Mouse (Mus musculus): ENCODE results near the gene Il34. TPM values are rescaled to one million over a fixed set of nuclear protein-coding genes. Genes with fewer than 3 reads are reported as not detected.

Il34 gene
- polyA plus RNA-seq, 1 experiment from 2014 or later: 1.9 TPM

DNA sequence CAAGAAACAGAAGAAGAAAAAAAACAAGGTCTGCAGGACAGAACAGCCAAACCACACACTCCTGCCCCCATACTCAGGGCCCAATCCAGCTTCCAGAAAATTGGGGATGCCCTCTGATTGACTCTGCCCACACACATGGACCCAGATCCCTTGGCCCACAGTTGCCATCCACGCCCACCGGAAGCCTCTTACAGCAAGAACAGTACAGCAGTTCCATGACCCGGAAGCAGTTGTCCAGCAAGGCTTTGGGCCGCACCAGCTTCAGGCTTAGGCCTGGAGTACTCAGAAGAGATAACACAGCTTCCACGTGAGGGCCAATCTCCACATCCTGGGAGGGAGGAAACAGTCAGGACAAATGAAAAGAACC is 63.3 kb downstream of the Il34 start:
- Histone ChIP-seq H3K27ac (ENCODE audit: low read length) (no peak overlapping the region), H3K4me1 (ENCODE audit: control insufficient read depth, insufficient read depth, low read length) (no peaks in the 10 kb centered on the region), H3K9ac (ENCODE audit: low read length) (no peak overlapping the region), H3K4me3 (ENCODE audit: low read length) (no peak overlapping the region), H3K4me2 (ENCODE audit: low read depth, low read length) (no peak overlapping the region), H3K27me3 (ENCODE audit: control insufficient read depth, insufficient read depth, low read length) (no peaks in the 10 kb centered on the region), H3K9me3 (replicated peaks; ENCODE audit: control insufficient read depth, low read length) (no peaks in the 10 kb centered on the region), H3K36me3 (ENCODE audit: control insufficient read depth, insufficient read depth) (peaks cover 19% of the 10 kb centered on the region)
- 75% methylated on average over 5 of the region's 5 CpGs for WGBS
- ATAC-seq (replicated peaks; ENCODE audit: extremely low read depth, insufficient read depth, low FRiP score): no peak

DNA sequence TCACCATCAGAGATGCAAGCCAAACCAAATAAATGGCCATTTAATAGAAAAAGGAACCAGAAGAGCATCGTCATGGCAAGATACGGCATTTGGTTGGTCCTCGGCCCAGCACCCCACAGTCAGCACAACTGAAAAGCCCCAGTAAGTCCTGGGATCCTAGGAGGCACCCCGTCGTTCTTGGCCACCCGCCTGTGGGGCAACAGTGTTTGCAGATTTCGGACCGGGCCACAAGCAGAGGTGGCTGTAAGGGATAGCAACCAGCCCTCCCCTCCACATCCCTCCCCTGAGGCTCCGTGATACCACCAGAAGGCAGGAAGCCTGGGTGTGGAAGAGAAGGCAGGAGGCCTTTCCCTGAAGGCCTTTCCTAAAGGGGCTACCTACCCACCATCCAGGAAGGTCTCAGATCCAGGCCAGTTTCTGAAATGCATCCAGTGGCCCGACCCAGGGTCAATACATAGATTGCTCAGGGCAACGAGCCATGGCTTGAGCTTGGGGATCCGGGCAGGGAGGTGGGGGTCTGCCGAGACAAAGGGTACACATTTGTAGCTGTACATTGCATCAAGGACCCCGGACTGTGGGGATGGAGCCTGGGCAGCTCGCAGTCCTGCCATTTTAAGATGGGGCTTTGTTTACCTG is 63.8 kb downstream of the Il34 start:
- H3K4me2 ChIP-seq (ENCODE audit: low read depth, low read length): no peak overlapping the region
- 78% methylated on average over 15 of the region's 15 CpGs for WGBS
- no peak overlapping the region for H3K4me3 ChIP-seq (ENCODE audit: low read length)
- H3K27ac ChIP-seq (ENCODE audit: low read length): no peak overlapping the region
- peaks cover 23% of the 10 kb centered on the region for H3K36me3 ChIP-seq (ENCODE audit: control insufficient read depth, insufficient read depth)
- no peak for ATAC-seq (replicated peaks; ENCODE audit: extremely low read depth, insufficient read depth, low FRiP score)
- no peaks in the 10 kb centered on the region for H3K27me3 ChIP-seq (ENCODE audit: control insufficient read depth, insufficient read depth, low read length)
- H3K9ac ChIP-seq (ENCODE audit: low read length): no peak overlapping the region
- no peaks in the 10 kb centered on the region for H3K4me1 ChIP-seq (ENCODE audit: control insufficient read depth, insufficient read depth, low read length)
- H3K9me3 ChIP-seq (replicated peaks; ENCODE audit: control insufficient read depth, low read length): no peaks in the 10 kb centered on the region

DNA sequence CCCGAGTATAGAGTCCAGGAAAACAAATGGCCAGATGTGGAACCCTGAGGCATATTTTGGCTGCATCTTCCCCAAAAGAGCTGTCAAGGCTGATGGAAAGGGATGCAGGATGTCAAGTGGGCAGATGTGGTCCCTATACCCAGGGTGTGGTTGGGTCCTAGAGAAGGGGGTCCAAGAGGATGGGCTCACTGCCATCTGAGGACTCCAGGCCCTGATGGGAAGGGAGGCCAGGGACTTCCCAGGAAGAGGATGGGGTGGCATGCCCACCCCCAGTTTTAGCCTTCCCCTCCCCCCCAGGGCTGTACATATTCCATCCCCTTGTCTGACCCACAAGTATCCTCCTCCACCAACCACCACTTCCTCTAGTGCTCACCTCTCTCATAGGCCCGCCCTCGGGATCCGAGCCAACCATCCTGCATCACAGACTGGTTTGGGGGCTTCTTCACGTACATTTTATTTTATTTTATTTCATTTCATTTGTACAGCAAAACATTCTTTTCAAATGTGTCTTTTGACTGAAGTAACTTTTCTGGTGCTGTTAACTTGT is 65.0 kb downstream of the Il34 start:
- H3K27me3 ChIP-seq (ENCODE audit: control insufficient read depth, insufficient read depth, low read length): no peaks in the 10 kb centered on the region
- H3K36me3 ChIP-seq (ENCODE audit: control insufficient read depth, insufficient read depth): peaks cover 32% of the 10 kb centered on the region
- H3K9ac ChIP-seq (ENCODE audit: low read length): no peak overlapping the region
- H3K4me2 ChIP-seq (ENCODE audit: low read depth, low read length): no peak overlapping the region
- no peaks in the 10 kb centered on the region for H3K4me1 ChIP-seq (ENCODE audit: control insufficient read depth, insufficient read depth, low read length)
- H3K27ac ChIP-seq (ENCODE audit: low read length): no peak overlapping the region
- H3K4me3 ChIP-seq (ENCODE audit: low read length): no peak overlapping the region
- no peak for ATAC-seq (replicated peaks; ENCODE audit: extremely low read depth, insufficient read depth, low FRiP score)
- no peaks in the 10 kb centered on the region for H3K9me3 ChIP-seq (replicated peaks; ENCODE audit: control insufficient read depth, low read length)
- 89% methylated on average over 5 of the region's 5 CpGs for WGBS

DNA sequence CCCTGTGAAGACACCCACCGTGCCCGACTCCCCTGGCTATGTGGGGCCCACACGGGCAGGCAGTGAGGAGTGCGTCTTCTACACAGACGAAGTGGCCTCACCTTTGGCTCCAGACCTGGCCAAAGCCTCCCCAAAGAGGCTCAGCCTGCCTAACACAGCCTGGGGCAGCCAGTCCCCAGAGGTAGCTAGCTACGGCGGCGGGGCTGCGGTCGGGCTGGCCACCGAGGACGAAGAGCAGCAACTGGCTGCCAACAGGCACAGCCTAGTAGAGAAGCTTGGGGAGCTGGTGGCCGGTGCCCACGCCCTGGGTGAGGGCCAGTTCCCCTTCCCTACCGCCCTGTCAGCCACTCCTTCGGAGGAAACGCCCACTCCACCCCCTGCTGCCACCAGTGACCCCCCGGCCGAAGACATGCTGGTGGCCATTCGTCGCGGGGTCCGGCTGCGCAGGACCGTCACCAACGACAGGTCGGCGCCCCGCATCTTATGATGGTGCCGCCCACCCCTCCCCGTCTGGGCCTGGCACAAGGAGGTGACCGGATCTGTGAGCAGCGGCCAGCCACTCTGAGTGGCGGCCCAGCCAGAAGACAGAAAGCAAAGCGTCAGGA is 67.0 kb downstream of the Il34 start:
- Histone ChIP-seq H3K9ac (ENCODE audit: low read length) (no peak overlapping the region), H3K9me3 (replicated peaks; ENCODE audit: control insufficient read depth, low read length) (no peaks in the 10 kb centered on the region), H3K4me2 (ENCODE audit: low read depth, low read length) (no peak overlapping the region), H3K4me3 (ENCODE audit: low read length) (no peak overlapping the region), H3K4me1 (ENCODE audit: control insufficient read depth, insufficient read depth, low read length) (no peaks in the 10 kb centered on the region), H3K27ac (ENCODE audit: low read length) (no peak overlapping the region), H3K36me3 (ENCODE audit: control insufficient read depth, insufficient read depth) (peaks cover 42% of the 10 kb centered on the region), H3K27me3 (ENCODE audit: control insufficient read depth, insufficient read depth, low read length) (no peaks in the 10 kb centered on the region)
- ATAC-seq (replicated peaks; ENCODE audit: extremely low read depth, insufficient read depth, low FRiP score): no peak
- 90% methylated on average over 35 of the region's 35 CpGs for WGBS

DNA sequence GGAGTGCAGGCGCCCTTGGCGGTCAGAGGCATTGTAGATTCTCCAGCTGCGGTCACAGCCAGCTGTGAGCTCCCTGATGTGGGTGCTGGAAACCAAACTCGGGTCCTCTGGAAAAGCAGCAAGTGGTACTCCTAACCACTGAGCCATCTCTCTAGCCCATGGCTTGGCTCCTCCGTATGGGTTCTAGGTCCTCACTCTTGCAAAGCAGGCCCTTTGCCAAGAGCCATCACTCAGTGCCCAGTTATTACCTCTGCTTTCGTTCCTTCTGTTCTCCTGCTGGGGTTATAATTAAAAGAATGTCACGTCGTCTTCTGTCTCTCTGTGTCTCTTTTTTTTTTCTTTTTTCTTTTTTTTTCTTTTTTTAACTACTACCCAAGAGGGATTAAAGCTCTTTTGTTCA is 72.7 kb downstream of the Il34 start:
- WGBS: 87% methylated on average over 8 of the region's 8 CpGs
- no peak overlapping the region for H3K9ac ChIP-seq (ENCODE audit: low read length)
- no peak overlapping the region for H3K27ac ChIP-seq (ENCODE audit: low read length)
- H3K36me3 ChIP-seq (ENCODE audit: control insufficient read depth, insufficient read depth): peaks cover 68% of the 10 kb centered on the region
- no peak overlapping the region for H3K4me2 ChIP-seq (ENCODE audit: low read depth, low read length)
- no peak for ATAC-seq (replicated peaks; ENCODE audit: extremely low read depth, insufficient read depth, low FRiP score)
- no peaks in the 10 kb centered on the region for H3K9me3 ChIP-seq (replicated peaks; ENCODE audit: control insufficient read depth, low read length)
- H3K4me3 ChIP-seq (ENCODE audit: low read length): no peak overlapping the region
- no peaks in the 10 kb centered on the region for H3K4me1 ChIP-seq (ENCODE audit: control insufficient read depth, insufficient read depth, low read length)
- H3K27me3 ChIP-seq (ENCODE audit: control insufficient read depth, insufficient read depth, low read length): no peaks in the 10 kb centered on the region

DNA sequence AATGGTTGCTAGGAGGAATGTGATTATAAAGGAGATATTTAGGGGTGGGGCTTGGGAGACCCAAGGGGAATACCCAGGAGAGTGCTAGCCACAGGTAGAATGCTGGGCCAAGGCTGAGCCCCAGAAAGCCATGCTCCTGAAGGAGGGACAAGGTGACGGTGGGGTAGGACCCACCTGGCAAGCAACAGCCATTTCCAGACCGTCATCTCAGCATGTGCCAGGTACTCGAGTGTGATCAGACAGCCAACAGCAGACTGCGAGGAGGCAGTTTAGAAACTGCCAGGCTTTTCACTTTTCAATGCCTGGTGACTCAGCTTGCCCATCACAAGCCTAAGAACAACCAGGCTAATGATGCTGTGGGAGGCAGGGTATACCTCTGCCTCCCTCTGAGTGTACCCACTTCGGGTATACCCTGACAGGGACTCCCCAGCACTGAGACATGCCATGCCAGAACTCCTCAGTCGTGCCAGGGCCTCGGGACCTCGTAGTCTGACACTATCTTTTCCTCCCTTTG is 74.3 kb downstream of the Il34 start:
- Histone ChIP-seq H3K9ac (ENCODE audit: low read length) (no peak overlapping the region), H3K4me2 (ENCODE audit: low read depth, low read length) (no peak overlapping the region), H3K9me3 (replicated peaks; ENCODE audit: control insufficient read depth, low read length) (no peaks in the 10 kb centered on the region), H3K4me1 (ENCODE audit: control insufficient read depth, insufficient read depth, low read length) (0 out of 2 replicates have a peak, but pooled peaks cover 4% of the 10 kb centered on the region), H3K27me3 (ENCODE audit: control insufficient read depth, insufficient read depth, low read length) (no peaks in the 10 kb centered on the region), H3K27ac (ENCODE audit: low read length) (no peak overlapping the region), H3K36me3 (ENCODE audit: control insufficient read depth, insufficient read depth) (peaks cover 63% of the 10 kb centered on the region), H3K4me3 (ENCODE audit: low read length) (no peak overlapping the region)
- WGBS: 89% methylated on average over 8 of the region's 8 CpGs
- no peak for ATAC-seq (replicated peaks; ENCODE audit: extremely low read depth, insufficient read depth, low FRiP score)

DNA sequence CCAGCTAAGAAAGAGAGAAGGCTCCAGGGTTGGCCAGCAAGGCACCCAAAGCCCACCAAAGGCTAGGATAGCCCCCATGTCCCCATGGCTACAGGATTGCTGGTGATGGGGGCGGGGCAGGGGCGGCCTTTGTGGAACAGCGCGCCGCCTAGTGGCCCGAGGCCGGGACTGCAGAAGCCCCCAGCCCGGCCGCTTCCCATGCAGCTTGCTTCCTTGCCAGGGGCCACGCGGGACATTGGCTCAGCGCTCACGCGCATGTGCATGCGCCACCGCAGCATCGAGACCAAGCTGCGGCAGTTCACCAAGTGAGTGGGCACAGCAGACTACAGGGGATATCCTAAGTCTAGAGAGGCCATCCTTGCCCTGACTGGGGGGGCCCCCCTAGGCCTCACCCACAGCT is 78.8 kb downstream of the Il34 start:
- no peak for ATAC-seq (replicated peaks; ENCODE audit: extremely low read depth, insufficient read depth, low FRiP score)
- H3K9me3 ChIP-seq (replicated peaks; ENCODE audit: control insufficient read depth, low read length): no peaks in the 10 kb centered on the region
- 14% methylated on average over 18 of the region's 18 CpGs for WGBS
- H3K4me2 ChIP-seq (ENCODE audit: low read depth, low read length): no peak overlapping the region
- H3K4me1 ChIP-seq (ENCODE audit: control insufficient read depth, insufficient read depth, low read length): peaks cover 36% of the 10 kb centered on the region
- no peak overlapping the region for H3K9ac ChIP-seq (ENCODE audit: low read length)
- peaks cover 45% of the 10 kb centered on the region for H3K36me3 ChIP-seq (ENCODE audit: control insufficient read depth, insufficient read depth)
- H3K27ac ChIP-seq (ENCODE audit: low read length): no peak overlapping the region
- no peaks in the 10 kb centered on the region for H3K27me3 ChIP-seq (ENCODE audit: control insufficient read depth, insufficient read depth, low read length)
- H3K4me3 ChIP-seq (ENCODE audit: low read length): no peak overlapping the region

DNA sequence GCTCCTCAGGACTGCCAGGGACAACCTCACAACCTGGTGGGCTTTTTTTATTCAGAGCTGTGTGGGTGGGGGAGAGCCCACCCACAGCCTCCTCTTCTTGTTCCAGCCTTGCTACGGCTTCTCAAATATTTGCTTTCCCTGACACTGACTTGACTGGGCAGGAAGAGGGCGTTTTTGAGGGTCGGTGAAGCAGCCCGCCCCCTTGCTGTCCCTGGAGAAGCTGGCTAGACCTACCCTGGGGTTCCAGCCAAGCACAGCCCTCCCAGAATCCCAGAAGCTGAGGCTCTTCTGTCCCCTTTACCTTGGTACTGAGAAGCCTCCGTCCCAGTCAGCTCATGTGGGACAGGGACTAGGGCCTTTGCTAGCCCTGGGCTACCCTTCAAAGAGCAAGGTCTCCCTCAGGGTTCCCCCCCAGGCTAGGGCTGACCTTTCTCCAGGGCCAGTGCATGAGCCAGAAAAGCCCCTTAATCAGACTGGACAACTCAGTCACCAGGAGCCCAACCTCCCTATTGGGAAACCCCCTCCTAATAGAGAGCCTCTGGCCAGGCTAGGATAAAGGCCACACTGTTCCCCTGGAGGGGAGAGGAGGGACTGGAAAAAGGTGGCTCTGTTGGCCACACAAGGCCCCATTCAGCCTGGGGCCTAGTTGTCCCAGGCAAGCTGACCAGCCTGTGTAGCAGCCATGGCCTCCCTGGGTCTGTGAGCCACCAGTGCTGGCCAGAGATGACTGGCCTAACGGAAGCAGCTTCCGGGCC is 80.5 kb downstream of the Il34 start:
- no peak for ATAC-seq (replicated peaks; ENCODE audit: extremely low read depth, insufficient read depth, low FRiP score)
- Histone ChIP-seq H3K9me3 (replicated peaks; ENCODE audit: control insufficient read depth, low read length) (no peaks in the 10 kb centered on the region), H3K4me2 (ENCODE audit: low read depth, low read length) (peak overlapping the region; percentile 23; the same call in 1 of the 2 replicates), H3K27me3 (ENCODE audit: control insufficient read depth, insufficient read depth, low read length) (no peaks in the 10 kb centered on the region), H3K36me3 (ENCODE audit: control insufficient read depth, insufficient read depth) (peaks cover 33% of the 10 kb centered on the region), H3K9ac (ENCODE audit: low read length) (peak overlapping the region; percentile 28; the same call in 1 of the 2 replicates), H3K4me1 (ENCODE audit: control insufficient read depth, insufficient read depth, low read length) (peaks cover 39% of the 10 kb centered on the region), H3K4me3 (ENCODE audit: low read length) (no peak overlapping the region), H3K27ac (ENCODE audit: low read length) (peak overlapping the region; percentile 49; the same call in 1 of the 2 replicates)
- 46% methylated on average over 7 of the region's 7 CpGs for WGBS

DNA sequence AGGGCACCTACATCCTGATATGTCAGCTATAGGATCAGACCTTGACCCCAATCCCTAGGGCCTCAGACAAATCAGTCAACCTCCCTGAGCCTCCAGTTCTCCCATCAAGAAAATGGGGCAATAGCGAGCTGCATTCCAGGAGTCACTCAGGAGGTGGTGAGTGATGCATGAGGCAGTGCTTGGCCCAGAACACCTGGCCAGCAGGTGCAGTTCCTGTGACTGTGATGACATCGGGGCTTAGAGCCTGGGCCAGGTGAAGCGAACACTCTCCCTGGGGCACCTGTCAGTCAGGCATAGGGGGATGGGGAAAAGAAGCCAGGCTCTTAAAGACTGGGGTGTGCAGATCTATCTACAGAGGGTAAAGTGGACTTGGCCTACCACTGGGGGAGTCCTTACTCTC is 81.2 kb downstream of the Il34 start:
- WGBS: 85% methylated on average over 3 of the region's 3 CpGs
- H3K9me3 ChIP-seq (replicated peaks; ENCODE audit: control insufficient read depth, low read length): no peaks in the 10 kb centered on the region
- peak overlapping the region; percentile 23; the same call in 1 of the 2 replicates for H3K4me2 ChIP-seq (ENCODE audit: low read depth, low read length)
- H3K36me3 ChIP-seq (ENCODE audit: control insufficient read depth, insufficient read depth): peaks cover 26% of the 10 kb centered on the region
- H3K4me3 ChIP-seq (ENCODE audit: low read length): no peak overlapping the region
- H3K9ac ChIP-seq (ENCODE audit: low read length): no peak overlapping the region
- no peak for ATAC-seq (replicated peaks; ENCODE audit: extremely low read depth, insufficient read depth, low FRiP score)
- no peaks in the 10 kb centered on the region for H3K27me3 ChIP-seq (ENCODE audit: control insufficient read depth, insufficient read depth, low read length)
- peak overlapping the region; percentile 49; the same call in 1 of the 2 replicates for H3K27ac ChIP-seq (ENCODE audit: low read length)
- H3K4me1 ChIP-seq (ENCODE audit: control insufficient read depth, insufficient read depth, low read length): peaks cover 44% of the 10 kb centered on the region

Measured in heart, embryonic 16.5 days (tissue).